Mouse (Mus musculus) ES-E14 (cell line): ENCODE results near the gene Dpf2.

ENCODE experiments used
- CHD2 ChIP-seq: IDR thresholded peaks from 2 replicates; pipeline ENCODE4 v1.6.1; 2014; ENCODE audit warnings: mild to moderate bottlenecking, low read depth, low read length, inconsistent platforms
- MAFK ChIP-seq: IDR thresholded peaks from 2 replicates; pipeline ENCODE4 v1.6.1; 2014; ENCODE audit warnings: mild to moderate bottlenecking, low read depth, low read length, inconsistent platforms; ENCODE audit not compliant: insufficient read depth
- ZNF384 ChIP-seq: IDR thresholded peaks from 2 replicates; pipeline ENCODE4 v1.6.1; 2012; ENCODE audit warnings: low read depth, low read length, inconsistent platforms

GRCm38 (mm10) chr19:5957371-5957770 lies 44.6 kb upstream of the Dpf2 start:
- TF ChIP-seq ZNF384 (no peak), MAFK (no peak), CHD2 (no peak)
